Mouse (Mus musculus) heart, embryonic 12.5 days (tissue): ENCODE data around the gene Kyat1. TPM values are rescaled to one million over a fixed set of nuclear protein-coding genes. Genes with fewer than 3 reads are reported as not detected.
A peak's percentile ranks its signal among the peaks of the same experiment; 100 is the strongest.

Source experiments
- ATAC-seq: fragments of 200-750 bp; cut with Nextera tagmentation; 2 replicates; pipeline ENCODE4 v1.8.0; 2017; ENCODE audit warnings: moderate TSS enrichment, moderate library complexity; ENCODE audit not compliant: insufficient number of reproducible peaks, low FRiP score
- H3K27ac ChIP-seq: fragments of 300-500 bp; sonication (generic); 2 replicates; pipeline ENCODE4 v1.5.1; 2016; ENCODE audit warnings: mild to moderate bottlenecking, moderate library complexity; ENCODE audit not compliant: poor library complexity, severe bottlenecking
- H3K27me3 ChIP-seq: fragments of 300-500 bp; sonication (generic); replicated peaks from 2 replicates; pipeline ENCODE4 v1.6.1; 2016; ENCODE audit warnings: mild to moderate bottlenecking, moderate library complexity
- H3K36me3 ChIP-seq: fragments of 300-500 bp; sonication (generic); 2 replicates; pipeline ENCODE4 v1.6.1; 2016; ENCODE audit warnings: mild to moderate bottlenecking, moderate library complexity
- H3K4me1 ChIP-seq: fragments of 300-500 bp; sonication (generic); replicated peaks from 2 replicates; pipeline ENCODE4 v1.6.1; 2016; ENCODE audit warnings: mild to moderate bottlenecking
- H3K4me2 ChIP-seq: fragments of 300-500 bp; sonication (generic); 2 replicates; pipeline ENCODE4 v1.6.1; 2016; ENCODE audit warnings: mild to moderate bottlenecking, moderate library complexity
- H3K4me3 ChIP-seq: fragments of 300-500 bp; sonication (generic); 2 replicates; pipeline ENCODE4 v1.5.1; 2016; ENCODE audit warnings: mild to moderate bottlenecking
- H3K9ac ChIP-seq: fragments of 300-500 bp; sonication (generic); 2 replicates; pipeline ENCODE4 v1.6.1; 2016; ENCODE audit warnings: mild to moderate bottlenecking, moderate library complexity
- H3K9me3 ChIP-seq: fragments of 300-500 bp; sonication (generic); replicated peaks from 2 replicates; pipeline ENCODE4 v1.6.1; 2016; ENCODE audit warnings: mild to moderate bottlenecking, moderate library complexity
- WGBS: fragments of 180-500 bp; shearing (Covaris S2); methylation state at CpG from one replicate; pipeline ENCODE4 v1.1.7; 2016; 5-methylcytosine and 5-hydroxymethylcytosine counted together
- polyA plus RNA-seq: library from polyadenylated mRNA; unstranded; fragments of >200 nt; fragmentation: Nextera tagmentation; extraction: Ambion mirVana; gene quantifications from 2 replicates; pipeline ENCODE4 v1.2.1, GENCODE M21; 2016

Kyat1 gene
- polyA plus RNA-seq, 1 experiment from 2014 or later: 14.0 TPM

GRCm38 (mm10) chr2:30242509-30242908 lies 36.9 kb upstream of the Kyat1 start:
- H3K9me3 ChIP-seq: no peaks in the 10 kb centered on the region
- H3K27ac ChIP-seq: peak overlapping the region; percentile 79
- peak overlapping the region; percentile 46; the same call in 1 of the 2 replicates for H3K9ac ChIP-seq
- H3K36me3 ChIP-seq: peaks cover 62% of the 10 kb centered on the region
- 43% methylated on average over 4 of the region's 4 CpGs for WGBS
- peaks cover 55% of the 10 kb centered on the region for H3K4me1 ChIP-seq
- no peaks in the 10 kb centered on the region for H3K27me3 ChIP-seq
- no peak overlapping the region for H3K4me2 ChIP-seq
- no peak for ATAC-seq
- no peak overlapping the region for H3K4me3 ChIP-seq

GRCm38 (mm10) chr2:30240267-30240666 lies 34.6 kb upstream of the Kyat1 start, which contains the start of gene Gm28035:
Gene Gm28035 (plus strand): TSS chr2:30240567.
- peak within 1 kb of the TSS; percentile 97 for H3K9ac ChIP-seq
- H3K27ac ChIP-seq: peak within 1 kb of the TSS; percentile 90

GRCm38 (mm10) chr2:30239777-30240176 lies 34.1 kb upstream of the Kyat1 start:
- H3K36me3 ChIP-seq: peaks cover 44% of the 10 kb centered on the region
- 22% methylated on average over 4 of the region's 4 CpGs for WGBS

More at GRCm38 (mm10) chr2:30240267-30240666, 34.6 kb upstream of the Kyat1 start, which contains the start of gene Gm28035:
- H3K4me3 ChIP-seq: peak within 1 kb of the TSS; percentile 92
- peaks cover 57% of the 10 kb centered on the region for H3K4me1 ChIP-seq
- H3K36me3 ChIP-seq: peaks cover 49% of the 10 kb centered on the region
- peak within 1 kb of the TSS; percentile 89 for H3K4me2 ChIP-seq
- ATAC-seq: no peak
- no peaks in the 10 kb centered on the region for H3K27me3 ChIP-seq
- H3K9me3 ChIP-seq: no peaks in the 10 kb centered on the region
- 63% methylated on average over 2 of the region's 2 CpGs for WGBS

GRCm38 (mm10) chr2:30238906-30239465 lies 33.3 kb upstream of the Kyat1 start:
- Histone ChIP-seq H3K36me3 (peaks cover 37% of the 10 kb centered on the region), H3K27ac (peak overlapping the region; percentile 90), H3K4me1 (peaks cover 52% of the 10 kb centered on the region), H3K9me3 (no peaks in the 10 kb centered on the region), H3K27me3 (no peaks in the 10 kb centered on the region), H3K4me2 (peak overlapping the region; percentile 89), H3K4me3 (peak overlapping the region; percentile 92), H3K9ac (peak overlapping the region; percentile 97)
- WGBS: 59% methylated on average over 3 of the region's 3 CpGs
- no peak for ATAC-seq

More at GRCm38 (mm10) chr2:30239777-30240176, 34.1 kb upstream of the Kyat1 start:
- H3K9ac ChIP-seq: peak overlapping the region; percentile 97
- peak overlapping the region; percentile 90 for H3K27ac ChIP-seq
- H3K4me1 ChIP-seq: peaks cover 53% of the 10 kb centered on the region
- H3K9me3 ChIP-seq: no peaks in the 10 kb centered on the region
- no peaks in the 10 kb centered on the region for H3K27me3 ChIP-seq
- ATAC-seq: peak; percentile 49
- H3K4me2 ChIP-seq: peak overlapping the region; percentile 89
- H3K4me3 ChIP-seq: peak overlapping the region; percentile 92

- under 1% methylated on average over 38 of the region's 42 CpGs for WGBS
Measured at GRCm38 (mm10) chr2:30237881-30238280, 32.2 kb upstream of the Kyat1 start.

GRCm38 (mm10) chr2:30237199-30237880 lies 31.7 kb upstream of the Kyat1 start, which contains the start of gene Lrrc8a:
Gene Lrrc8a (plus strand): TSS chr2:30237715.
- peaks cover 45% of the 10 kb centered on the region for H3K4me1 ChIP-seq
- ATAC-seq: peak; percentile 93
- peaks cover 21% of the 10 kb centered on the region for H3K36me3 ChIP-seq

More at GRCm38 (mm10) chr2:30237881-30238280, 32.2 kb upstream of the Kyat1 start:
- H3K36me3 ChIP-seq: peaks cover 26% of the 10 kb centered on the region
- H3K9me3 ChIP-seq: 0 out of 2 replicates have a peak, but pooled peaks cover 3% of the 10 kb centered on the region
- H3K27me3 ChIP-seq: no peaks in the 10 kb centered on the region
- H3K4me2 ChIP-seq: peak overlapping the region; percentile 89
- peak overlapping the region; percentile 97 for H3K9ac ChIP-seq
- peak overlapping the region; percentile 90 for H3K27ac ChIP-seq
- ATAC-seq: peak; percentile 85
- H3K4me3 ChIP-seq: peak overlapping the region; percentile 92
- peaks cover 50% of the 10 kb centered on the region for H3K4me1 ChIP-seq

GRCm38 (mm10) chr2:30236426-30237198 lies 31.0 kb upstream of the Kyat1 start:
- H3K4me1 ChIP-seq: peaks cover 38% of the 10 kb centered on the region
- H3K4me3 ChIP-seq: peak overlapping the region; percentile 92
- peaks cover 9% of the 10 kb centered on the region; the same call in 1 of the 2 replicates for H3K9me3 ChIP-seq
- H3K4me2 ChIP-seq: peak overlapping the region; percentile 89
- no peak for ATAC-seq
- peaks cover 13% of the 10 kb centered on the region for H3K36me3 ChIP-seq
- WGBS: 3% methylated on average over 18 of the region's 18 CpGs
- H3K27ac ChIP-seq: peak overlapping the region; percentile 80
- peak overlapping the region; percentile 75 for H3K9ac ChIP-seq
- no peaks in the 10 kb centered on the region for H3K27me3 ChIP-seq

More at GRCm38 (mm10) chr2:30237199-30237880, 31.7 kb upstream of the Kyat1 start, which contains the start of gene Lrrc8a:
- Histone ChIP-seq H3K27me3 (no peaks in the 10 kb centered on the region), H3K9me3 (0 out of 2 replicates have a peak, but pooled peaks cover 4% of the 10 kb centered on the region), H3K9ac (peak within 1 kb of the TSS; percentile 97), H3K4me2 (peak within 1 kb of the TSS; percentile 89), H3K27ac (peak within 1 kb of the TSS; percentile 90), H3K4me3 (peak within 1 kb of the TSS; percentile 92)
- 1% methylated on average over 57 of the region's 67 CpGs for WGBS

- H3K9me3 ChIP-seq: peaks cover 19% of the 10 kb centered on the region
- H3K9ac ChIP-seq: no peak overlapping the region
- no peak overlapping the region for H3K4me2 ChIP-seq
- ATAC-seq: no peak
- WGBS: 75% methylated on average over 5 of the region's 5 CpGs
- peaks cover 3% of the 10 kb centered on the region for H3K36me3 ChIP-seq
- H3K27ac ChIP-seq: no peak overlapping the region
- H3K4me3 ChIP-seq: no peak overlapping the region
- no peaks in the 10 kb centered on the region for H3K27me3 ChIP-seq
- H3K4me1 ChIP-seq: peaks cover 27% of the 10 kb centered on the region
Measured at GRCm38 (mm10) chr2:30235593-30235992, 29.9 kb upstream of the Kyat1 start.

- Histone ChIP-seq H3K9me3 (peaks cover 6% of the 10 kb centered on the region; the same call in 1 of the 2 replicates), H3K4me3 (no peak overlapping the region), H3K4me2 (no peak overlapping the region), H3K27ac (no peak overlapping the region), H3K4me1 (no peaks in the 10 kb centered on the region), H3K36me3 (no peaks in the 10 kb centered on the region), H3K9ac (no peak overlapping the region), H3K27me3 (no peaks in the 10 kb centered on the region)
- 89% methylated on average over 5 of the region's 5 CpGs for WGBS
- ATAC-seq: no peak
Measured at GRCm38 (mm10) chr2:30216293-30216692, 10.6 kb upstream of the Kyat1 start.

GRCm38 (mm10) chr2:30215493-30215892 lies 9.8 kb upstream of the Kyat1 start:
- 73% methylated on average over 6 of the region's 6 CpGs for WGBS
- Histone ChIP-seq H3K4me2 (no peak overlapping the region), H3K9ac (no peak overlapping the region), H3K27me3 (no peaks in the 10 kb centered on the region), H3K4me1 (no peaks in the 10 kb centered on the region), H3K4me3 (no peak overlapping the region), H3K9me3 (peaks cover 6% of the 10 kb centered on the region; the same call in 1 of the 2 replicates), H3K36me3 (no peaks in the 10 kb centered on the region), H3K27ac (no peak overlapping the region)
- ATAC-seq: no peak
